In the genomic region with DNA sequence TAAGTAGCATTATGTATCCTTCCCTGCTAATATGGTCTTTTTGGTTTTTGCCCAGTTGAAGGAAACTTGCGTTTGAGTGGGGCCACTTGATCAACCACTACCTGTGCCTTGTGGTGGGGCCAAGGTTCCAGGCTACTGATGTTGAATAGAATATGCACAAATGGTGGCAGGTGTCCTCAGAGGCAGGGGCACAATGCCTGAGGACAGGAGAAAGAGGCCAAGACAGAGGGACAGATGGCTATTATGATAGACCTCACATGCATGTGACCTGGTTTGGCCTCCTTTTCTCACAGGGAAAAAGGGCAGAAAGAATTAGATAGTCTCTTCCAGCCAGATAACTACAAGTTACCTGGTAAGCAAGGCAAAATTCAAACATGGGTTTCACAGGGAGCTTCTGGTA, we compare ENCODE assay signal across 13 mouse cellular contexts.
A peak's percentile ranks its signal among the peaks of the same experiment; 100 is the strongest.
DNase-seq lines count a peak whose midpoint lies in the region.
"Had no signal": no experiment of that assay in that cellular context is flagged by ENCODE, and none has a peak within 500 bp of the region (broad histone marks: within the 10 kb centered on the region; RNA-seq: fewer than 3 reads in every experiment).

No protein-coding gene starts in this region.

- DNase-seq in cerebellum, adult 11 months = peak; percentile 53
- DNase-seq in cerebellum, adult 18-20 months = peak; percentile 63 to 71
- DNase-seq in cerebellum, adult 9-11 months = peak; percentile 83
- DNase-seq in cerebellum, postnatal 36 days = peak; percentile 60 to 62
- no peak for DNase-seq in right cerebral cortex, adult 18-20 months
- no peak for DNase-seq in urinary bladder, adult 18-20 months (ENCODE audit: low spot score in 2 of 2)
- no peak for DNase-seq in adrenal gland, adult (ENCODE audit: inconsistent age in 2 of 2, low spot score in 1 of 2)
- DNase-seq: adrenal gland, adult 8-10 months; adrenal gland, postnatal 36 days; gastrocnemius, postnatal 14 days; heart, adult 2 months; heart, postnatal 14 days; kidney, adult 18-20 months had no signal

Comparison
In these comparisons a context has a peak if more than half of its experiments do, and no peak if none do; other contexts are left out.
1. DNase-seq: peak in cerebellum, adult 11 months (single experiment), cerebellum, adult 18-20 months (2 of 2), cerebellum, adult 9-11 months (single experiment) and cerebellum, postnatal 36 days (2 of 2); none in right cerebral cortex, adult 18-20 months (single experiment), urinary bladder, adult 18-20 months (0 of 2) and adrenal gland, adult (0 of 2).